8 mouse cellular contexts compared by ENCODE assay signal in the genomic region with DNA sequence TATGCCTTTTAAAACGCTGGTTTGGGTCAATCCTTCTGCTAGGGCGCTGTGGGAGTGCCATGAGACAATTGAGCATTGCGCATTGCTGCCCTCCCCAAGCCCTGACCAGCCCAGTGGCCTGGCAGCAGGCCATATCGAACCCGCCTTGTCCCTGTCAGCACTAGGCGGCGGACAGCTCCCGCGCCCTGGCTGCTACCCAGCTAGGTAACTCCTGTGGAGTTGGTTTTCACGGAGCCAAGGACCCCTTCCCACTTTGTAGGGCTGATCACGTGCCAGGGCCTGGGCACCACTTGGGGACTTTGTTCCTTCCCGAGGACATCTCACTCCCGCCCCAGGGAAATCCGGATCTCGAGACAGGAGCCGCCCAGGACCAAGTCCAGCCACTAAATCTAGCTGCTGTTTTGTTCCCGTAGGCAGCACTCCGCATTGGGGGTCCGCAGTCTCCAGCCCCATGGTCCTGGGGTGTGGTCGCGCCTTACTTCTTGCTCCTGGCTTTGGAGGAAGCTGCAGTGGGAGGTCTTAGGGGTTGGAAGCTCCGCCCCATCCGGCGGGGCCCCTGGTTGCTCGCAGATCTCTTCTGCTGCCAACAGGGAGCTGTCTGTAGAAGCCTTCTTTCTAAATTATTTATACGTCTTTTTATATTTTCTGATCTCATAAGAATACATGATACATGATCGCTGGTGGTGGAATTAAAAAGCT. TPM values are rescaled to one million over a fixed set of nuclear protein-coding genes. Genes with fewer than 3 reads are reported as not detected.
A peak's percentile ranks its signal among the peaks of the same experiment; 100 is the strongest.
DNase-seq lines count a peak whose midpoint lies in the region; ATAC-seq and TF ChIP-seq lines count a peak whose summit lies in the region.

No protein-coding gene starts in this region.

- H3K4me3 ChIP-seq in kidney, adult 2 months (ENCODE audit: insufficient read depth, low read depth, low read length), result no peak overlapping the region
- no peak overlapping the region for H3K4me3 ChIP-seq in liver, postnatal 0 days (ENCODE audit: low read depth, low read length)

- H3K4me2 ChIP-seq in liver, postnatal 0 days (ENCODE audit: low read depth, low read length), result no peak overlapping the region

- 7% methylated on average over 27 of the region's 27 CpGs for WGBS in kidney, adult 2 months
- 7% methylated on average over 27 of the region's 27 CpGs for WGBS in liver, postnatal 0 days (ENCODE audit: insufficient replicate concordance)

- TF ChIP-seq EP300 in liver, postnatal 0 days (IDR thresholded peaks at IDR 0.05; ENCODE audit: low read depth), result no peak

- TF ChIP-seq POLR2A in kidney, adult 2 months (IDR thresholded peaks at IDR 0.05; ENCODE audit: low read depth, low read length), result no peak

- H3K4me1 ChIP-seq in kidney, adult 2 months (ENCODE audit: control insufficient read depth, insufficient read depth, low read length), result no peaks in the 10 kb centered on the region
- H3K4me1 ChIP-seq in liver, postnatal 0 days (ENCODE audit: insufficient read depth), result no peaks in the 10 kb centered on the region

- DNase-seq in kidney, adult 2 months, result peak; percentile 24
- no peak for DNase-seq in kidney, adult 11 months
- DNase-seq in Muller cell, postnatal 12 days (ENCODE audit: inconsistent ontology term), result peak; percentile 23
- DNase-seq in cerebellum, adult 9-11 months, result peak; percentile 39
- DNase-seq in liver, postnatal 0 days, result peak; percentile 48
- peak; percentile 58 for DNase-seq in retina, embryonic 14.5 days (ENCODE audit: low spot score)
- no peak for DNase-seq in spleen, adult 18-20 months

- H3K9ac ChIP-seq in liver, postnatal 0 days (replicated peaks), result no peak overlapping the region

- H3K36me3 ChIP-seq in kidney, adult 2 months (ENCODE audit: control insufficient read depth, insufficient read depth, low read length), result no peaks in the 10 kb centered on the region
- H3K36me3 ChIP-seq in liver, postnatal 0 days (replicated peaks; ENCODE audit: insufficient read depth, low read length), result no peaks in the 10 kb centered on the region

- no peak overlapping the region for H3K27ac ChIP-seq in kidney, adult 2 months (ENCODE audit: insufficient read depth, low read depth, low read length)
- no peak overlapping the region for H3K27ac ChIP-seq in liver, postnatal 0 days (ENCODE audit: low read depth)

- H3K9me3 ChIP-seq in liver, postnatal 0 days (ENCODE audit: low read length), result no peaks in the 10 kb centered on the region

- peak; percentile 50 for ATAC-seq in granulocyte monocyte progenitor cell, adult 5-6 weeks (replicated peaks; ENCODE audit: poor library complexity, severe bottlenecking)
- ATAC-seq in liver, postnatal 0 days, result no peak

- no peak for TF ChIP-seq CTCF in kidney, adult 2 months (conservative IDR thresholded peaks at IDR 0.05; ENCODE audit: insufficient read depth, insufficient read length, low read depth, low read length)
- TF ChIP-seq CTCF in liver, postnatal 0 days (IDR thresholded peaks at IDR 0.05; ENCODE audit: low read depth), result no peak

- no peaks in the 10 kb centered on the region for H3K27me3 ChIP-seq in kidney, adult 2 months (replicated peaks; ENCODE audit: control insufficient read depth, insufficient read depth, low read length)
- 0 out of 2 replicates have a peak, but pooled peaks cover 3% of the 10 kb centered on the region for H3K27me3 ChIP-seq in liver, postnatal 0 days (ENCODE audit: insufficient read depth, low read length)

RNA-seq across cellular contexts. Expression of gene Wfs1, which starts 26.8 kb away (rescaled TPM):
- 18.8 and 20.0 TPM in 2 replicates for polyA plus RNA-seq in kidney, adult 2 months (2012; rRNA removed)
- total RNA-seq in granulocyte monocyte progenitor cell, adult 5-6 weeks (2014; fragmentation: Nextera tagmentation), result 6.1 and 6.6 TPM in 2 replicates
- 2.7 and 4.6 TPM in 2 replicates for total RNA-seq in granulocyte monocyte progenitor cell, adult 5-6 weeks (2017)
- 1.7 and 1.9 TPM in 2 replicates for polyA plus RNA-seq in liver, postnatal 0 days (2015; fragmentation: Nextera tagmentation; extraction: Ambion mirVana)

Comparison
In these comparisons a context has a peak if more than half of its experiments do, and no peak if none do; other contexts are left out.
1. DNase-seq: peak in kidney, adult 2 months (single experiment), Muller cell, postnatal 12 days (single experiment), cerebellum, adult 9-11 months (single experiment), liver, postnatal 0 days (single experiment) and retina, embryonic 14.5 days (single experiment); none in kidney, adult 11 months (single experiment) and spleen, adult 18-20 months (0 of 2).